Mouse (Mus musculus) forebrain, embryonic 14.5 days (tissue): ENCODE results near the gene Aldh16a1. TPM values are rescaled to one million over a fixed set of nuclear protein-coding genes. Genes with fewer than 3 reads are reported as not detected.
A peak's percentile ranks its signal among the peaks of the same experiment; 100 is the strongest.
"Not testable (repeated sequence)": the region's sequence is repeated elsewhere in the genome, so short reads cannot be mapped to it uniquely, and the experiment has no call there.

ENCODE experiments used
- ATAC-seq: fragments of 200-750 bp; cut with Nextera tagmentation; 2 replicates; pipeline ENCODE4 v1.8.0; 2017; ENCODE audit warnings: mild to moderate bottlenecking, moderate library complexity
- DNase-seq: peaks from one replicate; pipeline ENCODE4 v3.0.0-alpha.2; 2015; ENCODE audit warnings: low spot score
- H3K27ac ChIP-seq: fragments of 300-500 bp; sonication (generic); 2 replicates; pipeline ENCODE4 v1.5.1; 2014; ENCODE audit warnings: low read depth, mild to moderate bottlenecking, control low read depth, low read length, moderate library complexity
- H3K27me3 ChIP-seq: fragments of 300-500 bp; sonication (generic); replicated peaks from 2 replicates; pipeline ENCODE4 v1.6.1; 2014; ENCODE audit warnings: low read length, control low read depth, mixed read lengths; ENCODE audit not compliant: control insufficient read depth, insufficient read depth
- H3K36me3 ChIP-seq: fragments of 300-500 bp; sonication (generic); 2 replicates; pipeline ENCODE4 v1.6.1; 2014; ENCODE audit warnings: low read length, control low read depth; ENCODE audit not compliant: control insufficient read depth, insufficient read depth
- H3K4me1 ChIP-seq: fragments of 300-500 bp; sonication (generic); 2 replicates; pipeline ENCODE4 v1.6.1; 2014; ENCODE audit warnings: antibody characterized with exemption, low read length, control low read depth; ENCODE audit not compliant: control insufficient read depth, insufficient read depth
- H3K4me2 ChIP-seq: fragments of 300-500 bp; sonication (generic); 2 replicates; pipeline ENCODE4 v1.6.1; 2014; ENCODE audit warnings: mild to moderate bottlenecking, control low read depth, low read length
- H3K4me3 ChIP-seq: fragments of 300-500 bp; sonication (generic); 2 replicates; pipeline ENCODE4 v1.5.1; 2014; ENCODE audit warnings: low read depth, low read length, control low read depth
- H3K9ac ChIP-seq: fragments of 300-500 bp; sonication (generic); 2 replicates; pipeline ENCODE4 v1.6.1; 2014; ENCODE audit warnings: mild to moderate bottlenecking, low read length, control low read depth, moderate library complexity
- H3K9me3 ChIP-seq: fragments of 300-500 bp; sonication (generic); replicated peaks from 2 replicates; pipeline ENCODE4 v1.6.1; 2016; ENCODE audit warnings: low read length, control low read depth, mixed read lengths; ENCODE audit not compliant: control insufficient read depth
- WGBS: fragments of 180-500 bp; shearing (Covaris S2); extraction: QIAGEN DNeasy Blood & Tissue Kit; methylation state at CpG from one replicate; pipeline ENCODE4 v1.1.7; 2014; 5-methylcytosine and 5-hydroxymethylcytosine counted together
- polyA plus RNA-seq: library from polyadenylated mRNA; unstranded; fragments of >200 nt; fragmentation: Nextera tagmentation; extraction: Ambion mirVana; gene quantifications from 2 replicates; pipeline ENCODE4 v1.2.1, GENCODE M21; 2014

Gene Aldh16a1
- polyA plus RNA-seq, 1 experiment from 2014 or later: 26.8 TPM

DNA sequence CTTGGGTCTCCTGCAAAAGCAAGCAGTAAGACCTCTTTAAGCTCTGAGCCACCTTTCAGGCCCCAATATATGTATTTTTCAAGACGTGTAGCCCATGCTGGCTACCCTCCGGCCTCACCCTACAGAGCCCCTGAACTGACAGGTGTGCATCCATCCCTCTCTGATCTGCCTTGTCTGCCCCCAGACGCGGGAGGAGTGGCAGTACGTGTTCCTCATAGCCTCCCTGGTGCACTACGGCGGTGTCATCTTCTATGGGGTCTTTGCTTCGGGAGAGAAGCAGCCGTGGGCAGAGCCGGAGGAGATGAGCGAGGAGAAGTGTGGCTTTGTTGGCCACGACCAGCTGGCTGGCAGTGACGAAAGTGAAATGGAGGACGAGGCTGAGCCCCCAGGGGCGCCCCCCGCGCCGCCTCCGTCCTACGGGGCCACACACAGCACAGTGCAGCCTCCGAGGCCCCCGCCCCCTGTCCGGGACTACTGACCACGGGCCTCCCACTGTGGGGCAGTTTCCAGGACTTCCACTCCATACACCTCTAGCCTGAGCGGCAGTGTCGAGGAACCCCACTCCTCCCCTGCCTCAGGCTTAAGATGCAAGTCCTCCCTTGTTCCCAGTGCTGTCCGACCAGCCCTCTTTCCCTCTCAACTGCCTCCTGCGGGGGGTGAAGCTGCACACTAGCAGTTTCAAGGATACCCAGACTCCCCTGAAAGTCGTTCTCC lies 20.3 kb upstream of the Aldh16a1 start:
- H3K4me1 ChIP-seq: no peaks in the 10 kb centered on the region
- peaks cover 63% of the 10 kb centered on the region for H3K27me3 ChIP-seq
- no peak overlapping the region for H3K27ac ChIP-seq
- H3K36me3 ChIP-seq: no peaks in the 10 kb centered on the region
- DNase-seq (no peak), ATAC-seq (peak; percentile 18; the same call in 1 of the 2 replicates)
- no peak overlapping the region for H3K9ac ChIP-seq
- no peak overlapping the region for H3K4me3 ChIP-seq
- WGBS: 3% methylated on average over 28 of the region's 29 CpGs
- 0 out of 2 replicates have a peak overlapping the region, but pooled peaks have one; percentile 2 for H3K4me2 ChIP-seq
- no peaks in the 10 kb centered on the region for H3K9me3 ChIP-seq

DNA sequence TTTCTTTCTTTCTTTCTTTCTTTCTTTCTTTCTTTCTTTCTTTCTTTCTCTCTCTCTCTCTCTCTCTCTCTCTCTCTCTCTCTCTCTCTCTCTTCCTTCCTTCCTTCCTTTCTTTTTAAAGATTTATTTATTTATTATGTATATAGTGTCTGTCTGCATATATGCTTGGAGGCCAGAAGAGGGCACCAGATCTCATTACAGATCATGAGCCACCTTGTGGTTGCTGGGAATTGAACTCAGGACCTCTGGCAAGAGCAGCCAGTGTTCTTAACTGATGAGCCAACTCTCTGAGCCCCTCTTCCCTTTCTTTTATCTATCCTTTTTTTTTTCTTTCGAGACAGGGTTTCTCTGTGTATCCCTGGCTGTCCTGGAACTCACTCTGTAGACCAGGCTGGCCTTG lies 19.4 kb upstream of the Aldh16a1 start:
- H3K27ac ChIP-seq, H3K4me1 ChIP-seq, H3K36me3 ChIP-seq, ATAC-seq, H3K9me3 ChIP-seq, DNase-seq, H3K9ac ChIP-seq, H3K4me3 ChIP-seq, H3K4me2 ChIP-seq: not testable (repeated sequence)
- 67% methylated on average over 1 of the region's 1 CpGs for WGBS
- H3K27me3 ChIP-seq: peaks cover 63% of the 10 kb centered on the region

DNA sequence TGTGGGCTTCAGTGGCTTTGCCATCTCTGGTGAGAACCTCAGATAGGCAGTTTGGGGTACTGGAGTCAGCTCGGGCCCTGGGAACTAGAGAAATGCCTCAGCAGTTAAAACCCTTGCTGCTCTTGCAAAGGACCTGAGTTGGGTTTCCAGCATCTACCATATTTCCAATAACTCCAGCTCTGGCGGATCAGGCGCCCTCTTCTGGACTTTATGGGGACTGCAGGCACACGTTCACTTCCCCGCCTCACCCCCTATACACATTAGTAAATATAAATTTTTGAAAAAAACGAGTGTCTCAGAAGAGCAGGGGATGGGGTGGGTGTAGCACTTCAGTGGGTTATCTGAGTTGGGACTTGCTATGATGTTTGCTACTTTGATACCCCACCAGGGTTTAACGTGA lies 18.6 kb upstream of the Aldh16a1 start:
- no peak overlapping the region for H3K4me3 ChIP-seq
- H3K4me2 ChIP-seq: no peak overlapping the region
- H3K9me3 ChIP-seq: no peaks in the 10 kb centered on the region
- whole genome bisulfite sequencing: 64% methylated on average over 7 of the region's 7 CpGs
- no peak for ATAC-seq
- peaks cover 4% of the 10 kb centered on the region; the same call in 1 of the 2 replicates for H3K4me1 ChIP-seq
- no peak for DNase-seq
- H3K27me3 ChIP-seq: peaks cover 62% of the 10 kb centered on the region
- H3K27ac ChIP-seq: no peak overlapping the region
- H3K36me3 ChIP-seq: no peaks in the 10 kb centered on the region
- no peak overlapping the region for H3K9ac ChIP-seq

DNA sequence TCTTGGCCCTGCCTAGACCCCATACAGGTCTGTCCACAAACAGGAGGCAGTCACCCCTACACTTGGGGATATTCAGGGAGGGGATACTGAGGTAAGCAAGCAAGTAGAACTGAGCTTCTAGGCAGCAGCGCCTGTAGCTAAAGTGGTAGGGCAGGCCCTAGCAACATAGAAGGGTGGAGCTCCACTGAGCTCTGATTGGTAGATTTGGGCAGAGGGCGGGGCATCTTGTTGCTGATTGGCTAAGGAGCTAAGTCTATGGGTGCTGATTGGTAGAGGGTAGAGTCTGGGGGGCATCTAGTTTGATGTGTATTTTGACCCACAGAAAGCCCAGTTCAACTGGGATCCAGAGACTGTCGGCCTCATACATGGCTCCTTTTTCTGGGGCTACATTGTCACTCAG lies 15.1 kb upstream of the Aldh16a1 start:
- Histone ChIP-seq H3K36me3 (no peaks in the 10 kb centered on the region), H3K4me2 (no peak overlapping the region), H3K4me1 (peaks cover 4% of the 10 kb centered on the region; the same call in 1 of the 2 replicates), H3K9ac (no peak overlapping the region), H3K27me3 (peaks cover 53% of the 10 kb centered on the region), H3K9me3 (no peaks in the 10 kb centered on the region), H3K27ac (no peak overlapping the region), H3K4me3 (no peak overlapping the region)
- DNase-seq: no peak
- 87% methylated on average over 3 of the region's 3 CpGs for WGBS
- ATAC-seq: no peak

DNA sequence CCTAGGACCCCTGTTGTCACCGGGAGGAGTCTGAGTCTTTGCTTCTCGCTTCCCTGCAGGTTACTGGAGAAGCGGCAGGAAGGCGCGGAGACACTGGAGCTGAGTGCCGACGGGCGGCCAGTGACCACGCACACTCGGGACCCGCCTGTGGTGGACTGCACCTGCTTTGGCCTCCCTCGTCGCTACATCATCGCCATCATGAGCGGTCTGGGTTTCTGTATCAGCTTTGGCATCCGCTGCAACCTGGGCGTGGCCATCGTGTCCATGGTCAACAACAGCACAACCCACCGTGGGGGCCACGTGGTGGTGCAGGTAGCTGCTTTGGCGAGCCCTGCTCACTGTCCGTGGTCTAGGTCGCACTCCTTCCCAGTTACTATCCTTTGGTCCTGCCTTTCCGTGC lies 14.3 kb upstream of the Aldh16a1 start:
- Histone ChIP-seq H3K27ac (no peak overlapping the region), H3K9me3 (no peaks in the 10 kb centered on the region), H3K9ac (no peak overlapping the region), H3K4me2 (peak overlapping the region; percentile 20), H3K36me3 (no peaks in the 10 kb centered on the region), H3K4me3 (peak overlapping the region; percentile 8; the same call in 1 of the 2 replicates), H3K4me1 (peaks cover 6% of the 10 kb centered on the region; the same call in 1 of the 2 replicates), H3K27me3 (peaks cover 55% of the 10 kb centered on the region)
- 5% methylated on average over 24 of the region's 24 CpGs for WGBS
- DNase-seq: no peak
- no peak for ATAC-seq

DNA sequence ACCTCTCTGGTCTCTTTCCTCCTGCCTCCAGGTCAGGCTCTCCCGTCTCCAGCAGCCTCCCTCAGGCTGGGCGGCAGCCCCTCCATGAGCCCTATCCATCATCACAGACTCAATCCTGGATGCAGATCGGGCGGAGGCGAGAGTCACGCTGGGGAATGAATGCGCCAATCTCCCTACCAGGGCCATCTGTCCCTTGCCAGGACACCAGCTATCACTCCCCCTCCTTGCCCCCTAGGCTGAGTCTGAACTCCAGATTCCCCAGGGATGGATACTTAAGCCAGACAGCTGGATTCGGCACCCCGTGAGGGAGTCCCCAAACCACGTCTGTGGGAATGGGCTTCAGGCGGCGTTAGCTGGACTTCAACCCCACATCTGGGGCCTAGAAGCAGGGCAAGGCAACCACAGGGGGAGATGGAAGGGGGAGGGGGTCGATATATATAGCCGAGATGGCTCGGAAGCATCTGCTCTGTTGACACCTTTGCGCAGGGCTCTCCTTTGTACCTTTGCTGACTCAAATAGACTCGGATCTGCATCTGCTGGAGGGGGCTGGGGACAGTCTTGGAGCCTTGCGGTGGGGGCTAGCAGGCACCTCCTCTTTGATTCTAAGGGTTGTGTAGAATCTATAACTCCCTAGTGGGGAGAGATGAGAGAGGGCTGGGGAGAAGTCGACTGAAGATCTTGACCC lies 13.5 kb upstream of the Aldh16a1 start:
- H3K4me3 ChIP-seq: no peak overlapping the region
- no peaks in the 10 kb centered on the region for H3K9me3 ChIP-seq
- peaks cover 6% of the 10 kb centered on the region; the same call in 1 of the 2 replicates for H3K4me1 ChIP-seq
- 2% methylated on average over 19 of the region's 19 CpGs for WGBS
- H3K9ac ChIP-seq: peak overlapping the region; percentile 1; the same call in 1 of the 2 replicates
- peak overlapping the region; percentile 20 for H3K4me2 ChIP-seq
- peak overlapping the region; percentile 23 for H3K27ac ChIP-seq
- DNase-seq (peak; percentile 46), ATAC-seq (peak; percentile 38; the same call in 1 of the 2 replicates)
- H3K36me3 ChIP-seq: no peaks in the 10 kb centered on the region
- H3K27me3 ChIP-seq: peaks cover 63% of the 10 kb centered on the region

DNA sequence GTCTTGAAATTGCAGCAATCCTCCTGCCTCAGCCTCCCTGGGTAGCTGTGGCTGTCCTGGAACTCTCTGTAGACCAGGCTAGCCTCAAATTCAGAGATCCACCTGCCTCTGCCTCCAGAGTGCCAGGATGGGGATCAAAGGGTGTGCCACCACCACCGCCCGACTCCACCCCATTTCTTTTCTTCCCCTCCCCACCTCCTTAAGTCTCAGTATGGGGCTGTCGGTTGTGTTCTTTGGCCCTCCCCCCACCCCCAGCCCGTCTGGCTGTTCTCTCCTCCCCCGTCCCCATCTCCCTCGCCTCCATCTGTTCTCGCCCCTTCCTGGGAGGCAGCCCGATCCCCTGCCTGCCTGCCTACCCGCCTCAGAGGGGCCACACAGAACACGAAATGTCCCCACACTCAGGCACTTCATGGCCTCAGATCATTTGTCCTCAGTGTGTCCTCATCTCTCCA lies 12.6 kb upstream of the Aldh16a1 start:
- H3K27me3 ChIP-seq: peaks cover 68% of the 10 kb centered on the region
- H3K4me3 ChIP-seq: no peak overlapping the region
- peak overlapping the region; percentile 20; the same call in 1 of the 2 replicates for H3K4me2 ChIP-seq
- H3K36me3 ChIP-seq: no peaks in the 10 kb centered on the region
- DNase-seq: peak; percentile 45
- peaks cover 10% of the 10 kb centered on the region for H3K4me1 ChIP-seq
- H3K9ac ChIP-seq: no peak overlapping the region
- WGBS: 19% methylated on average over 10 of the region's 10 CpGs
- no peaks in the 10 kb centered on the region for H3K9me3 ChIP-seq
- peak; percentile 22; the same call in 1 of the 2 replicates for ATAC-seq
- peak overlapping the region; percentile 23; the same call in 1 of the 2 replicates for H3K27ac ChIP-seq

DNA sequence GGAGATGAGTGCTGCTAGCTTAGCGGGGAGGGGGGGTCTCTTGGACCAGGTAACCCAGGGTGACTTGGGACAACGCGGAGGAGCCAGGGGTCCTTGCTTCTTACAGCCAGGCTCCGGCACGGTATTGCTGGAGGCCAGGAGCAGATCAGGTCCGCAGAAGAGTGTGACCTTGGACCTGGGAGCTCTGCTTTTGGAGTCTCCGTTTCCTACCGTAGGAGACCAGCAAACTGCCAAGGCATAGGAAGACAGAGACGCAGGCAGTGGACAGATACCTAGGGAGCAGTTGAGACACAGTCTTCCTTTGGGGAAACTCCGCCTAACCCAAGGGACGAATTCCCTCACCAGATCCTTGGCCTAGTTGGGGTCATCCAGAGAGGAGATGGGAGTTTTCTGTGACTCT lies 11.3 kb upstream of the Aldh16a1 start:
- Histone ChIP-seq H3K4me2 (peak overlapping the region; percentile 57), H3K9me3 (no peaks in the 10 kb centered on the region), H3K27me3 (peaks cover 68% of the 10 kb centered on the region), H3K4me1 (peaks cover 10% of the 10 kb centered on the region), H3K36me3 (no peaks in the 10 kb centered on the region), H3K9ac (no peak overlapping the region), H3K27ac (no peak overlapping the region), H3K4me3 (peak overlapping the region; percentile 45)
- DNase-seq (no peak), ATAC-seq (no peak)
- 40% methylated on average over 11 of the region's 11 CpGs for WGBS

DNA sequence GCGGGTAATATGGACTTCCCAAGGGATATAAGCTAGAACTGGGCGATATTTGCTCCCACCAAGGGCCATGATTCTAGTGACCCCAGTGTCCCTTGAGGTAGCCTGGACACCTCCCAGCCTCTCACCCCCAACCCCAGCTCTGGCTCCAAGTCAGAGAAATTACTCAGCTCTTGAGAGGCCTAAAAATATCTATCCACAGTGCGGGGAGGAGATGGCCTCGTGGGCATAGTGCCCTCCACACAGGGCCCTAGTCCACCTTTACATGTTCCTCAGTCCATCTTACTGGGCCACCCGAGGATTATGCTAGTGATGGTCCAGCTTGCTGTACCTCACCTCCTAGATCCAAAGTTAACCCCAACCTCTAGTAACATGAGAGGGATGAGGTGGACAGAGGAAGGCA lies 10.4 kb upstream of the Aldh16a1 start:
- DNase-seq (no peak), ATAC-seq (no peak)
- no peaks in the 10 kb centered on the region for H3K36me3 ChIP-seq
- no peak overlapping the region for H3K27ac ChIP-seq
- no peaks in the 10 kb centered on the region for H3K9me3 ChIP-seq
- peaks cover 10% of the 10 kb centered on the region for H3K4me1 ChIP-seq
- H3K4me2 ChIP-seq: peak overlapping the region; percentile 57
- peak overlapping the region; percentile 65 for H3K9ac ChIP-seq
- peaks cover 63% of the 10 kb centered on the region for H3K27me3 ChIP-seq
- peak overlapping the region; percentile 45 for H3K4me3 ChIP-seq
- 60% methylated on average over 5 of the region's 5 CpGs for WGBS
